Mouse (Mus musculus) heart, adult 18-20 months (tissue): ENCODE measurements at regions not wholly inside any gene's neighbourhood (a gene's known extent, or its start where the extent isn't known, plus 50 kb on each side); places are given as distances from the start of the nearest gene placed in this dataset.

ENCODE experiments used
- DNase-seq, 2 experiments: peaks; one replicate each; pipeline ENCODE4 v3.0.0; 2021 to 2022; ENCODE audit warnings: mixed read lengths in 1 of 2

DNA sequence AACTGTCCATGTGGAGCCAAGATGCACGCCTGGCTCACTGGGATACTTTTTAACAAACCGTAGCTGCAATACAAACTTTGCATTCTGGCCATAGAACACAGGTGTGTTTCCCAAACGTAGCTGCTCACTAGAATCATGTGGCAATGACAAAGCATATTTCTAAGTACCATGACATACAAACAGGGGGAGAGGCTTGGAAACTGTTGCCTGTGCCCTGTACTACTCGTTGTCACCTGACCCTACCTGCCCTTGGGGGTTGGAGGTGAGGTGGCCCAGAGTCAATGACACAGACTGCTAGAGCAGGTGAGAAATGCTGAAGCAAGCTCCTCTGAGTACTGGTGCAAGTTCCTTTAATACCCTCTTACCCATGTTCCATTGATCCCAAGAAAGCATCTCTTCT is 64.3 kb upstream of the Map4k3 start:
- DNase-seq = no peak

DNA sequence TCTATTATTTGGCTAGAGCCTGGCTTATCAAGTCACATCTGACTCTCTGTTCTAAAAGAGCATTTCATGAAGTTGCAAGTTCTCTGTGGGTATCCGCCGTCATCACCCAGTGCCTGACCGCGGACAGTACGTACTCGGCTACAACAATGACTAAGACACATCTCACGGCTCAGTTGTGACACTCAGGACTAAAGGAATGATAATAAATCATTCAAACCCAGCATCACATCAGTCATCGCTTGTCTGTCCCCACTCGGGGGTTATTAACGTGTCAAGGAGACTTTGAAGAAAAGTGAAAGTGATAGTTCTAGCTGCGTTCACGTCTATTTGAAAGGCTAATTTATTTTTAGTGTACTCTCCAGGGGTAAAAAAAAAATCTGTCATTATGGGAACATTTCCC is 61.4 kb upstream of the Map4k3 start:
- DNase-seq = no peak

DNA sequence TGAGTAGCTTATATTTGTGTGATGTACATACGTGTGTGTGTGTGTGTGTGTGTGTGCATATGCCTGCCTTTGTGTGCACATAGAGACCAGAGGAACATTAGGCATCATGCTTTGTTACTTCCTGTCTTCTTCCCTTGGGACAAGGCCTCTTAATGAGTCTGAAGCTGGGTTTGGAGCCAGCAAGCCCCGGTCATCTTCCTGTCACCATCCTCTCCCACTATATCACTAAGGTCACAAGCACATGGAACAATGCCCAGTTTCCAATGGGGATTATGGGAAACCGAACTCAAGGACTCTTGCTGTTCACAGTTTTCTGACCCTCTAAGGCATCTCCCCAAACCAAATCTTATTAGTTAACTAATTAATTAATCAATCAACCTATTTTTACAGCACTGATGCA is 60.7 kb upstream of the Map4k3 start:
- DNase-seq = peak; percentile 61 to 74

DNA sequence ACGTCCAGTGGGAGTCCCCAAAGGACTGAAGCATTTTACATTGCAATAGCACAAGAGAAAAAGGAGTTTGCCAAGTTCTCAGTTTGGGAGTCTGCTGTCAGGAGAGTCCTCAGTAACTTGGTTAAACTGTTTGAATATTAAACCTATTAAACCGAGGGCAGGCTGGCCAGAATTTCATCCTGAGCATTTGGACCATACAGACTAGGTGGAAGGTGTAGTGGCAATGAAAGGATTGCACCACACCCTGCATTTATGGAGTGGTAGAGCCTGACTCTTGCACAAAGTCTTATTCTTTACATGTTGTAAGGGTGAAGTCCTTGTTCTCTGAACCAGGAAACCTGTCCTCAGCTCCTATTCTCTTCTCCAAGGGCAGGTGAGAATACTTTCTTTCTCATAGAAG is 58.6 kb upstream of the Map4k3 start:
- DNase-seq = no peak

DNA sequence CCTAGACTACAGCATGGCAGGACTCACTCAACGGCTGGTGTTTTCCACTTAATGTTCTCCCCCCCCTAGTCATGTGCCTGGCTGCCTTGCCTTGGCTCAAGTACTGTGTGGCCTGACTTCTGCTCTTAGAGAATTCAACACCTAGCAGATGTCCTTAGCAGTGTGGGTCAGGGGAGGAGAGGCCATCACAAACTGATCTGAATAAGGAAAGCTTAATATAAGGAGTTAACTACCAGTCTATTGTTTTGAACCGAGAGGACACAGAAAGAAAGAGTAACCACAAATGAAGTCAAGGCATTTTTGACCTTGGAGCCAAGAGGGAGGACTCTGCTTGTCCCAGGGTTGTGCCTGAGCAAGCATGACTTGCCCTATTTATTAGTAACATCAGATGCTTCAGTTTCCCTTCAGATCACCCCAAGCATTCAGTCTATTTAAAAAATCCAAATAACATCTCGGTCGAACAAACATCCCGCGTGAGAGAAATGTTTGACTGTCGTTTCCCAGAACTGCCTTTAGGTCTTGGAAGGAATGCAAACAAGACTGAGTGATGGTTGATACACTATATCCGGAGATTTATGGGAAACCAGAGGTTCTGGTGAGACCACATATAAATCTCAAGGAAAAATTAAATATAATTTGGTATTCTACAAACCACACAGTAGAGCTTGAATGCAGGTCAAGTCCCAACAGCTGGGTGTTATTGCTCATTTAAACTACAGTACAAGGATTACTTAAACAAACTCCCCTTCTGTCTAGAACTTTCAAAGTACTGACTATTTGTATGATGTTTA is 58.0 kb upstream of the Map4k3 start:
- DNase-seq = no peak

DNA sequence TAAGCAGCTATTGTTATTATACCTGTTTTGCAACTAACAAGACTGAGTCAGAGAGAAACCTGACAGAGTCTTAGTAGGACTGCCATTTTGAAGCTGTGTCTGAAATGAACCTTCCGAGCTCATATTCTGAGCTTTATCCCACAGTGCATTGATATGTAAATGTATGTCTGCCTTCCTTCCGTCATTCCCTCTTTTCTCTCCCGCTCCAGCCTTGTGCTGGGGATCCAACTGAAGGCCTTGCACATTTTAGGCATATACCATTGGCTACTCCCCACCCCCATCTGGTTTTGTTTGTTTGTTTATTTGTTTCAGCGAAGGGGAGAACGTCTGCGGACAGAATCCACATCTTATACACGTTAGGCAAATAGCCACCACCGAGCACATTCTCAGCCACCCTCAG is 57.2 kb upstream of the Map4k3 start:
- no peak for DNase-seq

DNA sequence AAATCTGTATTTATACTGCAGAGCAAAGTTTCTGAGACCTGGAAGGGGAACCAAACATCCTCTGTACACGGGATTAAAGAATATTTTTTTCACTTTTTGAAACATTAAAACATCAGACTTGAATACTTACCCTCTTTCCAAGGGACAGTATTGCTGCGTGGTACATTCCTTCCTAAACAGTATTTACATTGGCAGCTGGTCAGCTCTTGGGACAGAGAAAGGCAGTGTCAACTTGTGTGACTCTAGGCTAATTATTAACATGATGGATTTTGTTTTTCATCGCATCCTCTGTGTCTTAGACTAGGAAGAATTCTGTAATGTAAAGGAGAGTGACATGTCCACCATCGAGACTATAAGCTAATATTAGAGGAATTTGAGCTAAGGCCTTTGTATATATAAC is 56.8 kb upstream of the Map4k3 start:
- no peak for DNase-seq

DNA sequence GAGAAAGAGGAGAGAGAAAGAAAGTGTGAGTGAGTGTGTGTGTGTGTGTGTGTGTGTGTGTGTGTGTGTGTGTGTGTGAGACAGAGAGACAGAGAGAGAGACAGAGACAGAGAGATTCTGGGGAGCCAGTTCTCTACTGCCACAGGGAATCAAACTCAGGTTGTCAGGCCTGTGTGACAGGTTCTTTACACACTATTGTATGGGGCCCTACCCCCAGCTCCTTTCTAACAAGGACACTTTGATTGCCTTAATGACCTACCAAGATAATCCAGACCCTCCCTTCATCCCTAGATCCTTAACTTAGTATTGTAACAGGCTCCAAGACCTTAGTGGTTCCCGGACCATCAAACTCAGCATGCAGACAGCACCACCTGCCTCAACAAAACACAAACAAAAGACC is 53.9 kb upstream of the Map4k3 start:
- DNase-seq = no peak

DNA sequence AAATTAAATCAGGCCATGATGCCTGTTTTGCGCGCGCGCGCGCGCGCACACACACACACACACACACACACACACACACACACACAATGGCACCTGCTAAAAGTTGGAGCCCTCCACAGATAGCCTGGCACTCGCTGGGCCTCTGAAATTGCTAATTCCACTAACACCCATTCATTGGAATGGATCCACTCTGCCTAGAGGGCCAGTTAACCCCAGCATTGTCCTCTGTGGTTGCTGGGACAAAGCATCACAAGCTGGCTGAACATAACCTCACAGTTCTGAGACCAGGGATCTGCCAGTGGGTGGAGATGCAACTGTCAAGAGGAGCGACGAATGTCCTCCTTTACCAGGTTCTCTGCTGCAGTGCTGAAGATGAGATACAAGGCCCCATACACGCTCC is 53.3 kb upstream of the Map4k3 start:
- DNase-seq = no peak

DNA sequence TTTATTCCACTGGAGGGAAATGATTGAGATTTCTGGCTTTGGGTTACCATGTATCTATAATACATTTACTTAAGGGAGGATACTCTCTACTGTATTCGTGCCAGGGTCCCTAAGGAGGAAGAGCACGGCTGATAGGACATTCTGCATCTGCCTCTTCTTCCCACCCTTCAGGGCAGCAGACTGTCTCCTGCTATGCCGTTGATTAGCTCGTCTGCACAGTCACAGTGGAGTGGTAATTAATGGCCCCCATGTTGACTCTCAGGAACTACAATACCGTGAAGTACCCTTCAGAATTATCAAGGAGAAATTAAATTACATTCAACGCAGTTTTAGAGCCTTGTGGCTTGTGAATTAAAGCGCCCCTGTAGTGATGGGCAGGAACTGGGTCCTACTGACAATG is 52.0 kb upstream of the Map4k3 start:
- DNase-seq = no peak

DNA sequence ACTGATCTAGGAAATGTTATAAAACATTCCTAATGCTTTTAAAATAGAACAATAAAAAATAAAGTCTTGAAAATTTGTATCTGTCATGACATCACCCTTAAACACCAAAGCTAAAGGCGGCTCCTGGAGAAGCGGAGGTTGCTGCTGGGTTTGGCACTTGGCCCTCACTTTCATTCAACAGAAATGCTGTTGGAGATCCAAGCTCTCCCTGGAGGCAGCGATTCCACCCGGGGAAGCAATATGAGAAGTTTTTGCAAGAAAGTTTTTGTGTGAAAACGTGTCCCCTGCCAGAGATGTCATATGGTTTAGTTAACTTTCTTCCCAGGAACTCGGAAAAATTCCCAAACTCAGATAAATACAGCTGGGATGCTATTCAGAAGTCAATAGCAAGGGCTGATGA is 51.5 kb upstream of the Map4k3 start:
- DNase-seq = peak; percentile 62 to 85
